Mouse (Mus musculus) myocyte (in vitro differentiated cells): ENCODE measurements around the gene Snrpa.

Experiments
- MAX ChIP-seq: IDR thresholded peaks from one replicate; pipeline ENCODE4 v1.6.1; 2011; ENCODE audit warnings: low read depth, mild to moderate bottlenecking, control low read depth
- MYOD1 ChIP-seq, 3 experiments: IDR thresholded peaks; one replicate each; pipeline ENCODE4 v1.6.1; 2011; ENCODE audit warnings: control low read depth in 2 of 3, low read depth in 2 of 3, mild to moderate bottlenecking in 2 of 3, moderate library complexity in 1 of 3; ENCODE audit not compliant: insufficient read length in 2 of 3, control insufficient read depth in 1 of 3
- MYOG ChIP-seq, 3 experiments: IDR thresholded peaks; one replicate each; pipeline ENCODE4 v1.6.1; 2011; ENCODE audit warnings: control low read depth in 2 of 3, low read depth in 2 of 3, mild to moderate bottlenecking in 2 of 3; ENCODE audit not compliant: insufficient read length in 2 of 3, control insufficient read depth in 1 of 3, insufficient read depth in 1 of 3
- POLR2A ChIP-seq: IDR thresholded peaks from one replicate; pipeline ENCODE4 v1.6.1; 2011; ENCODE audit warnings: low read depth, mild to moderate bottlenecking, control low read depth, moderate library complexity; ENCODE audit not compliant: insufficient read length
- TCF12 ChIP-seq: IDR thresholded peaks from one replicate; pipeline ENCODE4 v1.6.1; 2011; ENCODE audit warnings: mild to moderate bottlenecking, control low read depth; ENCODE audit not compliant: poor library complexity, insufficient read depth, severe bottlenecking
- USF1 ChIP-seq: IDR thresholded peaks from one replicate; pipeline ENCODE4 v1.6.1; 2011; ENCODE audit warnings: low read depth, mild to moderate bottlenecking, control low read depth, moderate library complexity

DNA sequence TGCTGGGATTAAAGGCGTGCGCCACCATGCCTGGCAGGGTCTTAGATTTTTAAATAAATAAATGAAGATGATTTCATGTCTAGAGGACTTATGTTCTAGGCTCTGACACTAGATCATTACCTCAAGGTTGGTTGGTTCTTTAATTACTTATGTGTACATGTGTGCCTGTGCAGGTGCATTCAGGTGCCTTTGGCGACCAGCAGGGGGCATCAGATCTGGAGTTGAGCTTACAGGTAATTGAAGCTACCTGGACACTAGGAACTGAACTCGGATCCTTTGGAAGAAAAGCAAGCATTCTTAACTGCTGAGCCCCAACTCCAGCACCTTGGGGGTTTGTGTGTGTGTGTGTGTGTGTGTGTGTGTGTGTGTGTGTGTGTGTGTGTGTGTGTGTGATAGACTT is 34.7 kb upstream of the Snrpa start:
- TF ChIP-seq MYOG (IDR thresholded peaks at IDR 0.05; ENCODE audit: control insufficient read depth in 1 of 3, insufficient read depth in 1 of 3, insufficient read length in 2 of 3, low read depth in 2 of 3) = no peak
- TF ChIP-seq MAX = no peak
- no peak for TF ChIP-seq MYOD1 (IDR thresholded peaks at IDR 0.05; ENCODE audit: control insufficient read depth in 1 of 3, insufficient read length in 2 of 3, low read depth in 2 of 3)
- TF ChIP-seq USF1 = no peak
- TF ChIP-seq POLR2A = no peak
- TF ChIP-seq TCF12 = no peak
